Comparison of ENCODE assay signal across 8 mouse cellular contexts in the genomic region with DNA sequence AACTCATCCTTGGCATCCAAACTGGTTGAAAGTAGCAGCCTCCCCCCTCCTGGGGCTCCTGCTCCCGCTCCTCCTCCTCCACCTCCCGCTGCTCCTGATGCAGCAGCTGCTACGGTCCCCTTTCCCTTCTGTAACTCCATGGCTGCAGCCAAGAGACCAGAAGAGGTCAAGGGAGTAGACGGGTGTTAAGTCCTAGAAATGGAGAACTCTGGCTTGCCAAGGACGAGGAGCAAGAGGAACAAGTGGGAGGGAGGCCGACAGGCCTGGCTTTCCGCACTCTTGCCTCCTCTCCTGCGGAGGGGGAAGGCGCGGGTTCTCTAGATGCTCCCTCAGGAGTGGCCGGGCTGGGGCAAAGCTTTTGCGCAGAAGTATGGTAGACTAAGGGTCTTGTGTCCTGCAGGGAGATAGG. TPM values are rescaled to one million over a fixed set of nuclear protein-coding genes. Genes with fewer than 3 reads are reported as not detected.
DNase-seq lines count a peak whose midpoint lies in the region; ATAC-seq and TF ChIP-seq lines count a peak whose summit lies in the region.

No protein-coding gene starts in this region.

- H3K4me3 ChIP-seq in layer of hippocampus, adult 2 months = peak overlapping the region; percentile 87
- peak overlapping the region; percentile 75 for H3K4me3 ChIP-seq in erythroblast, embryonic 14.5 days (replicated peaks)
- peak overlapping the region; percentile 80 for H3K4me3 ChIP-seq in hindbrain, embryonic 13.5 days

- DNase-seq in layer of hippocampus, adult 2 months (ENCODE audit: low spot score in 2 of 2) = peak; percentile 23 to 44
- no peak for DNase-seq in layer of hippocampus, postnatal 10 days (ENCODE audit: low spot score in 2 of 2)
- DNase-seq in adrenal gland, adult 8-10 months = peak; percentile 58
- peak; percentile 48 for DNase-seq in left cerebral cortex, postnatal 4 days
- peak; percentile 73 for DNase-seq in testis, postnatal 10 days (ENCODE audit: low spot score)

- peak overlapping the region; percentile 94 for H3K9ac ChIP-seq in hindbrain, embryonic 13.5 days

- WGBS in hindbrain, embryonic 13.5 days = 1% methylated on average over 12 of the region's 12 CpGs

- peaks cover 12% of the 10 kb centered on the region for H3K36me3 ChIP-seq in erythroblast, embryonic 14.5 days (ENCODE audit: control insufficient read depth)
- H3K36me3 ChIP-seq in hindbrain, embryonic 13.5 days = peaks cover 14% of the 10 kb centered on the region; the same call in 1 of the 2 replicates

- no peaks in the 10 kb centered on the region for H3K9me3 ChIP-seq in erythroblast, embryonic 14.5 days (ENCODE audit: control insufficient read depth, low read length)
- H3K9me3 ChIP-seq in hindbrain, embryonic 13.5 days = no peaks in the 10 kb centered on the region

- peak; percentile 47 for ATAC-seq in hindbrain, embryonic 13.5 days (ENCODE audit: low FRiP score)
- ATAC-seq in megakaryocyte-erythroid progenitor cell, adult 5-6 weeks (replicated peaks; ENCODE audit: low FRiP score, low TSS enrichment, poor library complexity, severe bottlenecking) = peak; percentile 44

- peaks cover 60% of the 10 kb centered on the region for H3K4me1 ChIP-seq in erythroblast, embryonic 14.5 days (ENCODE audit: control insufficient read depth)
- peaks cover 50% of the 10 kb centered on the region for H3K4me1 ChIP-seq in hindbrain, embryonic 13.5 days (replicated peaks)

- no peaks in the 10 kb centered on the region for H3K27me3 ChIP-seq in erythroblast, embryonic 14.5 days (ENCODE audit: control insufficient read depth)
- no peaks in the 10 kb centered on the region for H3K27me3 ChIP-seq in hindbrain, embryonic 13.5 days

- no peak for TF ChIP-seq CTCF in layer of hippocampus, adult 2 months (conservative IDR thresholded peaks at IDR 0.05)

- H3K27ac ChIP-seq in layer of hippocampus, adult 2 months = peak overlapping the region; percentile 98
- H3K27ac ChIP-seq in hindbrain, embryonic 13.5 days = peak overlapping the region; percentile 97

- H3K4me2 ChIP-seq in hindbrain, embryonic 13.5 days = peak overlapping the region; percentile 92

- intact Hi-C loops in left cerebral cortex, postnatal 4 days (cut with DNase I) = loop anchor here (5.0 kb wide), 1 partner anchor 44 kb away; the partner anchor contains the start of gene Ilf2

RNA-seq across cellular contexts. Expression of gene Ints3, which starts 0.6 kb away (rescaled TPM):
- total RNA-seq in layer of hippocampus, adult 2 months (2021) = 10 to 100 TPM; 74.1 to 75.4 TPM
- total RNA-seq in layer of hippocampus, postnatal 10 days (2021) = 10 to 100 TPM; 59.6 to 61.2 TPM
- 100 to 1,000 TPM; 107 to 119 (median 110) TPM for total RNA-seq in adrenal gland, adult 8-10 months (2022)
- polyA plus RNA-seq in erythroblast, embryonic 14.5 days (2012) = 1.7 and 2.2 TPM in 2 replicates
- 29.9 and 30.1 TPM in 2 replicates for polyA plus RNA-seq in hindbrain, embryonic 13.5 days (2015; fragmentation: Nextera tagmentation; extraction: Ambion mirVana)
- 10 to 100 TPM; 71.0 to 73.8 TPM for total RNA-seq in left cerebral cortex, postnatal 4 days (2021)
- 39.0 and 39.3 TPM in 2 replicates for total RNA-seq in megakaryocyte-erythroid progenitor cell, adult 5-6 weeks (2014; fragmentation: Nextera tagmentation)
- 16.4 and 23.2 TPM in 2 replicates for total RNA-seq in megakaryocyte-erythroid progenitor cell, adult 5-6 weeks (2017)

RNA-seq across cellular contexts. Expression of gene Npr1, which starts 32.9 kb away (rescaled TPM):
- 1 to 10 TPM; 6.5 to 7.4 TPM for total RNA-seq in layer of hippocampus, adult 2 months (2021)
- total RNA-seq in layer of hippocampus, postnatal 10 days (2021) = 1 to 10 TPM; 5.2 to 6.6 TPM
- total RNA-seq in adrenal gland, adult 8-10 months (2022) = 100 to 1,000 TPM; 316 to 460 (median 368) TPM
- 0.04 and 0.05 TPM in 2 replicates for polyA plus RNA-seq in erythroblast, embryonic 14.5 days (2012)
- polyA plus RNA-seq in hindbrain, embryonic 13.5 days (2015; fragmentation: Nextera tagmentation; extraction: Ambion mirVana) = 3.5 and 3.7 TPM in 2 replicates
- 1 to 10 TPM; 3.1 to 3.8 TPM for total RNA-seq in left cerebral cortex, postnatal 4 days (2021)
- 0.22 TPM in 1 of 2 replicates, not detected in the other for total RNA-seq in megakaryocyte-erythroid progenitor cell, adult 5-6 weeks (2014; fragmentation: Nextera tagmentation)
- not detected in 2 replicates for total RNA-seq in megakaryocyte-erythroid progenitor cell, adult 5-6 weeks (2017)

RNA-seq across cellular contexts. Expression of gene Slc27a3, which starts 43.1 kb away (rescaled TPM):
- 10 to 100 TPM; 15.0 to 17.2 TPM for total RNA-seq in layer of hippocampus, adult 2 months (2021)
- 10 to 100 TPM; 18.6 to 21.5 TPM for total RNA-seq in layer of hippocampus, postnatal 10 days (2021)
- total RNA-seq in adrenal gland, adult 8-10 months (2022) = 100 to 1,000 TPM; 132 to 297 (median 196) TPM
- polyA plus RNA-seq in erythroblast, embryonic 14.5 days (2012) = 0.08 and 0.18 TPM in 2 replicates
- 24.9 and 26.5 TPM in 2 replicates for polyA plus RNA-seq in hindbrain, embryonic 13.5 days (2015; fragmentation: Nextera tagmentation; extraction: Ambion mirVana)
- 10 to 100 TPM; 25.8 to 26.3 TPM for total RNA-seq in left cerebral cortex, postnatal 4 days (2021)
- total RNA-seq in megakaryocyte-erythroid progenitor cell, adult 5-6 weeks (2014; fragmentation: Nextera tagmentation) = 1.7 and 7.3 TPM in 2 replicates
- 0.28 and 0.72 TPM in 2 replicates for total RNA-seq in megakaryocyte-erythroid progenitor cell, adult 5-6 weeks (2017)

RNA-seq across cellular contexts. Expression of gene Ilf2, which starts 43.1 kb away (rescaled TPM):
- total RNA-seq in layer of hippocampus, adult 2 months (2021) = 10 to 100 TPM; 85.4 to 88.0 TPM
- 100 to 1,000 TPM; 107 to 109 TPM for total RNA-seq in layer of hippocampus, postnatal 10 days (2021)
- total RNA-seq in adrenal gland, adult 8-10 months (2022) = 10 to 100 TPM; 58.9 to 75.2 (median 67.3) TPM
- polyA plus RNA-seq in erythroblast, embryonic 14.5 days (2012) = 1.1 and 1.6 TPM in 2 replicates
- 303 and 314 TPM in 2 replicates for polyA plus RNA-seq in hindbrain, embryonic 13.5 days (2015; fragmentation: Nextera tagmentation; extraction: Ambion mirVana)
- 100 to 1,000 TPM; 155 to 161 TPM for total RNA-seq in left cerebral cortex, postnatal 4 days (2021)
- total RNA-seq in megakaryocyte-erythroid progenitor cell, adult 5-6 weeks (2014; fragmentation: Nextera tagmentation) = 113 and 117 TPM in 2 replicates
- total RNA-seq in megakaryocyte-erythroid progenitor cell, adult 5-6 weeks (2017) = 236 and 240 TPM in 2 replicates

RNA-seq across cellular contexts. Expression of gene Snapin, which starts 58.0 kb away (rescaled TPM):
- total RNA-seq in layer of hippocampus, adult 2 months (2021) = 10 to 100 TPM; 53.4 to 54.5 TPM
- total RNA-seq in layer of hippocampus, postnatal 10 days (2021) = 10 to 100 TPM; 43.8 to 46.3 TPM
- 100 to 1,000 TPM in 1 of 4 experiments, 10 to 100 TPM in 3; 73.3 to 105 (median 83.4) TPM for total RNA-seq in adrenal gland, adult 8-10 months (2022)
- 0.11 and 0.14 TPM in 2 replicates for polyA plus RNA-seq in erythroblast, embryonic 14.5 days (2012)
- polyA plus RNA-seq in hindbrain, embryonic 13.5 days (2015; fragmentation: Nextera tagmentation; extraction: Ambion mirVana) = 90.1 and 95.6 TPM in 2 replicates
- 10 to 100 TPM; 35.4 to 37.2 TPM for total RNA-seq in left cerebral cortex, postnatal 4 days (2021)
- 37.0 and 38.1 TPM in 2 replicates for total RNA-seq in megakaryocyte-erythroid progenitor cell, adult 5-6 weeks (2014; fragmentation: Nextera tagmentation)
- 19.5 and 48.6 TPM in 2 replicates for total RNA-seq in megakaryocyte-erythroid progenitor cell, adult 5-6 weeks (2017)

Comparison
In these comparisons a context has a peak if more than half of its experiments do, and no peak if none do; other contexts are left out.
1. DNase-seq: peak in layer of hippocampus, adult 2 months (2 of 2), adrenal gland, adult 8-10 months (single experiment), left cerebral cortex, postnatal 4 days (single experiment) and testis, postnatal 10 days (single experiment); none in layer of hippocampus, postnatal 10 days (0 of 2).
2. RNA of gene Npr1, which starts 32.9 kb away (total RNA-seq): 316 to 460 TPM in adrenal gland, adult 8-10 months; 6.5 to 7.4 TPM in layer of hippocampus, adult 2 months, 5.2 to 6.6 TPM in layer of hippocampus, postnatal 10 days, 3.1 to 3.8 TPM in left cerebral cortex, postnatal 4 days and 0.22 TPM in megakaryocyte-erythroid progenitor cell, adult 5-6 weeks; every median in the first group is over 10 times any median in the second.
3. RNA of gene Slc27a3, which starts 43.1 kb away (total RNA-seq): 132 to 297 TPM in adrenal gland, adult 8-10 months; 25.8 to 26.3 TPM in left cerebral cortex, postnatal 4 days, 18.6 to 21.5 TPM in layer of hippocampus, postnatal 10 days, 15.0 to 17.2 TPM in layer of hippocampus, adult 2 months and 0.28 to 7.3 TPM in megakaryocyte-erythroid progenitor cell, adult 5-6 weeks; every median in the first group is over 4 times any median in the second.
4. Peak in every context shown above with its lines, with median percentiles within 50 percentile points of each other: H3K4me3 ChIP-seq.